Mouse (Mus musculus) neutrophil, adult 5-6 weeks (primary cell): Measurements from ENCODE around the gene 1190005I06Rik. TPM values are rescaled to one million over a fixed set of nuclear protein-coding genes. Genes with fewer than 3 reads are reported as not detected.
"Not testable (repeated sequence)": the region's sequence is repeated elsewhere in the genome, so short reads cannot be mapped to it uniquely, and the experiment has no call there.

Experiments
- ATAC-seq: fragments of 151-379, 151-347 bp; 2 replicates; pipeline ENCODE4 v1.8.0; 2017; ENCODE audit warnings: mild to moderate bottlenecking, moderate TSS enrichment; ENCODE audit not compliant: insufficient number of reproducible peaks, poor library complexity, low FRiP score, severe bottlenecking; ENCODE audit errors: extremely low read depth
- total RNA-seq: library from RNA; stranded (forward); fragments of 200-1000 nt; gene quantifications from 2 replicates; pipeline ENCODE4 v1.2.3, GENCODE M21; 2017

The 1190005I06Rik gene
- not detected in 2 replicates for total RNA-seq

DNA sequence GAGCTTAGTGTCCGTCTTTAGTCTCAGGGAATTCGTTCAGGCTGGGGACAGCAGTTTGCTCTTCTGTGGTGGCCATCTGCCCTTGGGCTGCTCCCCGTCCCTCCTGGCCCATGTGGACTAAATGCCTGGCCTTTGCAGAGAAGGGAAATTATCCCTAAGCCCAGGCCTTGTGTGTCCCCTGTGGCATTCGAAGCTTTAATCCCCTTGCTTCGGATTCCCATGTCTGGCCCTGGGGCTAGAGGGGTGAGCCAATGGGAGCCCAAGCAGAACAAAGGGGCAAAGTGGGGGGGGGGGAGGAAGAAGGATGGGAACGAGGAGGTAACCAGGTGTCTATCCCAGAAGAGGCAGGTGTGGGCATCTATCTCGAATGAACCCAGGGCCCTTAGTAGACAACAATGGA, at the start of gene 1190005I06Rik:
Gene 1190005I06Rik, minus strand, starts transcription at position 101 of the 400 bp plus-strand sequence.
- no peak for ATAC-seq

DNA sequence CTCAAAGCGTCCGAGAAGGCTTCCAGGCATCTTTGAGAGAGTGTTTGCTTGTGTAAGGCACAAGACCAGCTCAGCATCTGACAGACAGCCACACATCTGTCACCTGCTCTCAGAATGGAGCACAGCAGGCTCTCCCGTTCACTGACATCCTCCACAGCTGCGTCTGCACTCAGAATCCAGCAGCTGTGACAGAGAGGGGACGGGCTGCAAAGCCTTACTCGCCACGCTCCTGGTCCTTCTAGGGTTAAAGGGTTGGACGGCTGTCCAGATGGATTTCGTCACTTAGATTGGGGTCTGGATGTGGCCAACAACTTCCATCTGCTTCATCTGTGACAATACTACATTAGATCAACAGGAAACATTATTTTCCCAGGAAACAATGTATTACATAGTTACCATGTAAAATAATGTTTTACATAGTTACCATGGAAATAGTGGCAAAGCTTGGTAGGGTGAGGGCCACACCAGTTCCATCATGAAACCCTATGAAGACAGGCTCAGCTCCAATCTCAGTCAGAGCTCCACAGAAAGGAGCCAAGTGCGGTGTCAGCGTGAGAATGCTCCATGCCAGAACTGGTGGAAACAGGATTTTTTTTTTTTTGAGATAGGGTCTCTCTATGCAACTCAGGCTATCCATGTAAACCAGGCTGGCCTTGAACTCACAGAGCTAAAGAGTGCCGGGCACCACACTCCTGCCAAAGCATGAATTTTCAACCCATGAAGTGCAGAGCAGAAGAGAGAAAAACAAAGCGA, 49.1 kb upstream of the 1190005I06Rik start:
- no peak for ATAC-seq

DNA sequence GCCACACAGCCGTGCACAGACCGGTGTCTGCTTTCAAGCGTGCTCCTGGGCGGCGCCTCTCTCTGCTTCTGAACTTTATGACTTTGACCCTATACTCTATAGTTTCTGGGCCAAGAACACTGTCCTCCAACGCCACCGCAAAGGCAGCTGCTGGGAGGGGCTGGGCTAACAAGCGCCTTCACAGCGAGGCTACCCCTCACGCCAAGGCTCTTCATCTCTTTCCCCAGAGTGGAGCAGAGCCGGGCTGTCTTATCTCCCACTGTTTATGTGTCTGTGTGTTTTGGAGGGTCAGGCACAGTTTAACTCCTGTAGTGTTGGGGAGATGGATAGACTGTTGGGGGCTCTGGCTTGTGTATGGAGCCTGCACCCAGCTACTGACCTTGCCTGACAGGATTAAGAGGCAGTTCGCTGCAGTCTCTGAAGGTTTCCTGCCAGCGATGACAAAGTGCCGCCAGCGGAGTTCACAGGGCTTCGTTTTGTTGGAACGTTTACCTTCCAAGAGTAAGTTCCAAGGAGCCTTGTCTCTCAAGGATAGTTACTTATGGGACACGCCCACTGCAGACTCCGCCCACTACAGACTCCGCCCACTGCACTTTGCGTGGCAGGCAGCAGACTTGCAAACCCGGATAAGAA, 46.5 kb upstream of the 1190005I06Rik start:
- ATAC-seq, result no peak

DNA sequence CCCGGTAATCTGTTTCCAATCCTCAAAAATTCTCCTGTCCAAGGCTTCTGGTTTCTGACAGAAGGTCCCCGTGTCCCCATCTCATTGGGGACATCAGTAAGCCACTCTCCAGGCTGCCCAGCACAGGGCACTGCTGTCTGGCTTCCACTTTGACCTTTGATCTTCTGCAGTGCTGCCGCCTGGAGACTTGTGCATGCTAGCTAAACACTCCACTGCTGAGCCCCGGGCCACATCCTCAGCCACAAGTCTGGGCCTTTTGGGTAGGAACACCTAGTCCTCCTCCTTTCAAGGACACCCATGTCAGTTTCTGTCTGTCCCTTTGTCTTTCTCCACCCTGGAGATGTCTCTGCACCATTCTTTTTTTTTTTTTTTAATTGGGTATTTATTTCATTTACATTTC, 45.5 kb upstream of the 1190005I06Rik start:
- ATAC-seq, result no peak

DNA sequence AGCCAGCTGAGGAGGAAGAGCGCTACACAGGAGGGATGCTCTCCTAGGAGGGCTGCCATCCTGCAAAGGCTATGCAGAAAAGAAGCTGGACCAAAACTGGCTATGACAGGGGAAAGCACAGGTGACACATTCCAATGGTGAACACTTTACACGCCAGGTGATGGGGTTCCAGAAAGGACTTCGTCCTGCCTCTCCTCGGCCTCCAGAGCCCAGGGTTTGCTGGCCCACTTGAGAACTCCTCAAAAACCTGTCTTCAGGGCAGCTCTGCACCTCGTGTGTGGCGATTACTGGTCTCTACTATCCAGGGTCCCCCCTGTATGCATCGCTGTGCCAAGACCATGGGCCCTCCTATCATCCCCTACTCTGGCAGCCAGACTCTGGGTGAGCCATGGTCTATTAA, 41.1 kb upstream of the 1190005I06Rik start:
- ATAC-seq, result no peak

DNA sequence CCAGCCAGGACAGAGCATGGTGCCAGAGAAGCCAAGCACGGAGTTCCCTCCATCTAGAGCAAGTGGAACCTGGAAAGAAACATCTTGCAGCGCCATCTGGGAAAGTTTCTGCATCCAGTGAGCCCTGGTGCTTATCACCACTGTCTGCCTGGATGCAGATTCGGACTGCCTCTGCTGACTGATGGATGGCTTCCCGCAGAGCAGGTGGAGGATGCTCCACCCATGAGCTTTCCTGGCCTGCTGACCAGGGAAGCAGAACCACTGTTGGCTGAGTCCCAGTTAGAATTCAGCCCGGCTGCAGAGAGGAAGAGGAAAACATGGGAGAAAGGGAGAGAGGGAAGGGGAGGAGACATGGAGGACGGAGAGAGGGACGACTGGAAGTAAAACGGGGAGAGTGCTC, 40.4 kb upstream of the 1190005I06Rik start:
- no peak for ATAC-seq

DNA sequence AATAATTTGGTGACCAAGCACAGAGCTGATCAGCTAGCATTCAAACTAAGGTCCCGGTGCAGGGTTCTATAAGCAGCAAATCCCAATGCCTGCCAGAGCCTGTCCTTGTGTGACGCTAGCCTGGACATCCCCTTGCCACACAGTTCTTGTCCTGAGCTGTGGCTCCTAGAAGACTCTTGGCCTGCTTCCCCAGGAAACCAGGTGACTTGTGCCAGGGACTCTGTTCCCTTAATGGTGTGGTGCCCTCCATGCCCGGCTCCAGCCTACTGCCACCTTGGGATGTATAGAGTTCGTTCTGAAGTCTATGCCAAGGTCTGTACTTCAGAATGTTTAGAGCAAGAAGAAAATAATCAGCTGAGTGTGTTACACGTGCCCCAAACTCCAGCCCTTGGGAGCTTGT, 39.1 kb upstream of the 1190005I06Rik start:
- ATAC-seq, result no peak

DNA sequence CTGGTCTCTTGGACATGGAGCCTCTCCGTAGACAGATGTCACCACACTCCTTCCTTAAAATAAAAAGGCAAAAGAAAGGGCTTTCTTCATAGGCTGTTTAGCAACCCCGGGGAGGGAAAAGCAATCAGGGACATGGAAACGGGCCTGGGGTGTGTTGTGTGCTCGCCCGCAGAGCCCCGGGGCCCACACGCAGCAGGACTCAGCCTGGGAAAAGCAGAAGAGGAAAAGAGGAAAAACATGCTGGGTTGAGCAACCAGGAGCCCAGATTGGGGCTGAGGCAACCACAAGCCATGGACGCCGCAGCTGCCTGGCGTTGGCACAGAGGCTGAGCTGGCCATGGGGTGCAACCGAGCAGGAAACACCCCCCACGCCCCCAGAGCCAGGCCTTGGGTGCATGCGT, 38.6 kb upstream of the 1190005I06Rik start:
- ATAC-seq, result no peak

DNA sequence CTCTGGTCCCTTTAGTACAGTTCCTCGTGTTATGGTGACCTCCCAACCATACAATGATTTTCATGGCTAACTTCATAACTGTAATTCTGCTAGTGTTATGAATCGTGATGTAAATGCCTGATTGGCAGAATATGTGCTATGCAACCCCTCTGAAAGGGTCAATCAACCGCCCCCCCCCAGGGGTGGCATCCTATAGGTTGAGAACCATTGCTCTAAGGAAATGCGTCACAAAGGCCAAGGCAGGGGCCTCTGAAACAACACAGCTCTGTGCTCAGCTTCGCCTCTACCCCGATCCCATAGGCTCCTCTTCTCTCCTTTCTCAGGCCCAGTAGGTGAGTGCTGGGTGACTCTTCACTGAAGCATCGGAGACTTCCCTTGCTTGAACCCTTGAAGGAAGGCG, 38.2 kb upstream of the 1190005I06Rik start:
- ATAC-seq, result no peak

DNA sequence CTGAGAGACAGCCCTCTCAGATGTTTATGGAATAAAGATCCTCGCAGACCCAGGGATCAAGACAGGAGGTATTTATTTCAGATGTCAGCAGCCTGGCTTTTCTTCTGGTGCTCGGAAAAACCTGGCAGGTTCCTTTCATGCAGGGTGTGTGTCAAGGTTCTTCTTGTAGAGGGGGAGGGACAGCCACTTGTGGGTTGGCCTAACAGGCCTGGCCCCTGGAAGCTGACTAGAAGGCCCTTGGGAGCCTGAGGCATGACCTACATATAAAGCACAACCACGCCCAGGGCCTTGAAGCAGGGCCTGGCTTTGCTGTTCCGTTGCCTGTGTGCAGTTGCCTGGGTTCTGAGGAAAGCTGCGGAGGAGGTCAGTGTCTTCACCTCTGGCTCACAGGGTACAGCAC, 37.7 kb upstream of the 1190005I06Rik start:
- ATAC-seq, result no peak

DNA sequence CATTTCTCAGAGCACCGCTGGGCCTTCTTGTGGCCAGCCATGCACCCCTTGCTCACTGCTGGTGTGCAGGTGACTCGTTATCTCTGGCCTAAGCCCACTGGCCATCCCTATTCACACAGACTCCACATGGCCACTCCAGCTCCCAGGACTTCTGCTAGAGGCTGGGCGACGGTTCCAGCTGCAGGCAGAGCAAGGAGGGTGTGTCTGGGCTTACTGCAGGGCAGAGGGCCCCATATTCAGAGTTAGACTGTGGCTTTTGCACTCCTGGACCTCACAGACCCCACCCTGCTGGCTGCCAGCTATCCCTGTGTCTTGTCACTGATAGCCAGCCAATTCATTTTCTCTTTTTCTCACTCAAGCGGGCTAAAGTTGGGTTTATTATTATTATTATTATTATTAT, 36.6 kb upstream of the 1190005I06Rik start:
- no peak for ATAC-seq

DNA sequence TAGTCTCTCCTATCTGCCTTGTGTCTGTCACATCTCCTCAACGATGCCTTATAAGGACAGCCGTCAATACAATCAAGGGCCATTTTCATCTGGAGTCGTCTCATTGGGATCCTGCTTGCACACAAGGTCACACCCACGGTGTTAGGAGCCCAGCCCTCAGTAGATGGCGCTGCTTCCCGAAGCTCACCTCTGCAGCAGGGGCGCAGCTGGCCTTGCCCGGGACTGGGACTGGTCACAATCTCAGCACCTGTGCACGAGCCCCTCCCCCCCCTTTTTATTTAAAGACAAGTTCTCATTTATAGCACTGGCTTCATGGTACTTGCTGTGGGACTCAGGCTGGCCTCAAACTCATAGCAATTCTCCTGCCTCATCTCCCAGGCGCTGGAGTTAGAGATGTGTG, 36.2 kb upstream of the 1190005I06Rik start:
- peak; percentile 77 for ATAC-seq

DNA sequence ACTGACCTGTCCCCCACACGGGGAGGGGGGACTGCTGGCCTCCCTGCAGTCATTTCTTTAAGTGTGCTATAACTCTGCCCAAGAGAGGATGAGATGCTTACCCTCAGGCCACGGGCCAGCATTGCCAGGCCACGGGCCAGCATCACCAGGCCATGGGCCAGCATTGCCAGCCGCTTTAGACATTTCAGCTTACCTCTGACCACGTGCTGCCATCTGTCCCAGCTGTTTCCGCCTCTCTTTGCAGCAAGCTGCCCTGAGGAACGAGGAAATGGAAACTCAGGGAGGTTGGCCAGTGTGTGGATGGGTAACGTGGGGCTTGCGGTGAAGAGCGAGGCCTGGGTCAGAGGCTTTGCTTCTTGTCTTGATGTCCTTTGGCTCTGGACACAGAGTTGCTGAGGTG, 33.7 kb upstream of the 1190005I06Rik start:
- no peak for ATAC-seq

DNA sequence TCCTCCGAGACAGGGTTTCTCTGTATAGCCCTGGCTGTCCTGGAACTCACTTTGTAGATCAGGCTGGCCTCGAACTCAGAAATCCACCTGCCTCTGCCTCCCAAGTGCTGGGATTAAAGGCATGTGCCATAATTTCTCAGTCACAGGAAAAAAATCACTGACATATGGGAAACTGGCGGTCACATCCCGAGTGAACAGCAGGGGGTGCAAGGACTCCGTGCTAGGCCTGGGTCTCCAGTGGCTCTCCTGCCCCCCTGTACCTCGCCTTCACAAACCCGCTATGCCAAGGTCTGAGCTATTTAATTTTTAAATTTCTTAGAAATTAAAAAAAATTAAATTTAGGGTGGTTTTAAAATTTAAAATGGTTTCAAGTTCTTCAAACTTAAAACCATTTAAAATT, 33.0 kb upstream of the 1190005I06Rik start:
- ATAC-seq, result not testable (repeated sequence)

DNA sequence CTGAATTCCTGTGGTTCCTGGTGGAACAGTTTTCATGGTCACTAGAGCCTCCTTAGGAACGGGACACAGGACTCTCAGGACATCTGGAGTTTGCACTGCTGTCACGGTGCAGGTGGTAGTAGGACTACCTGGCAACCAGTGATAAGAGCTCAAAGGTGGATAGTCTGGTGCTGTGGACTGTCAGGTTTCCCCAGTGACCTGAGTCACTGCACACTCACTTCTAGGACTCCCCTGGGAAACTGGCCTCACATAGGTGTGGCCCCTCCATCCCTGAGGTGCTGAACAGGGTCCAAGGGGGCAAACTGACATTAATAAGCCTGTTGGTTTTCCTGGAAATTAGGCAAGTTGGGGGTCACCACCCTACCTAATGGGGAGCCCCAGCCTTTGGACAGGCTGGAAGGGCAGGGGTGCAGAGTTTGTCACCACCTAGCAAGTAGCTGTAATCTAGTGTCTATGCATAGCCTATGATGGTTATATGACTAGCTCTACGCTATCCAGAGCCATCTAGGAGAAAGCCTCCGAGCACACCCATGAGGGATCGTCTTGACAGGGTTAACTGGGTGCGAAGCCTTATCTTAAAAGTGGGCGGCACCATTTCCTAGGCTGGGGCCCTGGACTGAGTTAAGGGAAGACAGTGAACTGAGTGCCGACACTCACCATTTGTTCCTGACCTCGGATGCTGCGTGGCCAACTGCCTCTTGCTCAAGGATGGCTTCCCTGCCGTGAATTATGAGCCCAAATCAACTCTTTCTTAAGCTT, 32.4 kb upstream of the 1190005I06Rik start:
- ATAC-seq, result no peak

DNA sequence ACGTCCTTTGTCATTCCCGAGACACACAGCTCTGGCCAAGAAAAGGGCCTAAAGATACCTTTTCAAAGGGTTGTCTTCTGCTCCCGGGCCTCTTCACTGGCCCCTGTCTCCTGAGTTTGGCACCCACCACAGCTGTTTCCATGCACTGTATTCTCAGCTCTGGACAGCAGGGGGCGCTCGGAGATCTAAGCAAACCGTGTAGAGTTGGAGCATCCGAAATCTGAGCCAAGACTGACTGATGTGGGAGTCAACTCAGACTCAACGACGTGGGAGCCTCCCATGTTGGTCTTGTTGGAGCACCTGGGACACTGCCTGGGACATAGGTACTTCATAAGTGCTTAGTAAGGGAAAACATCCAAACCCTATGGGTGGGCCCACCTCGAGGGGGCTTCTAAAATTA, 31.0 kb upstream of the 1190005I06Rik start:
- ATAC-seq, result peak; percentile 71; the same call in 1 of the 2 replicates

DNA sequence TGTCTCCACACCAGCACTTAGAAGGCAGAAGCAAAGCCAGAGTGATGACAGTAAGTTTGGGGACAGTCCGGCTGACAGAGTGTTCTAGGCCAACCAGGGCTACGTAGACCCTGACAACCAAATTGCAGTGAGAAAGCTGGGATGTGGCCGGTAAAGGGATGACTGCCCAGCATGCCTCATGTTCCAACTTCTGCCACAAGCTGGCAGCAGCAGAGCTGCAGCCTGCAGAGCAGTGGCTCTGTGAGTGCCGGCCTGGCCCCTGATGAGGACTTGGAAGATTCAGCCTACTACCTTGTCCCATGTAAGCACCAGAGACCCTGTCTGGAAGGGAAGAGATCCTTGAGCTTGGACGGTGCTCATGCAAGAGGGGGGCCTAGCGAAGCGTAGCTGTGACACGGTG, 28.3 kb upstream of the 1190005I06Rik start:
- no peak for ATAC-seq

DNA sequence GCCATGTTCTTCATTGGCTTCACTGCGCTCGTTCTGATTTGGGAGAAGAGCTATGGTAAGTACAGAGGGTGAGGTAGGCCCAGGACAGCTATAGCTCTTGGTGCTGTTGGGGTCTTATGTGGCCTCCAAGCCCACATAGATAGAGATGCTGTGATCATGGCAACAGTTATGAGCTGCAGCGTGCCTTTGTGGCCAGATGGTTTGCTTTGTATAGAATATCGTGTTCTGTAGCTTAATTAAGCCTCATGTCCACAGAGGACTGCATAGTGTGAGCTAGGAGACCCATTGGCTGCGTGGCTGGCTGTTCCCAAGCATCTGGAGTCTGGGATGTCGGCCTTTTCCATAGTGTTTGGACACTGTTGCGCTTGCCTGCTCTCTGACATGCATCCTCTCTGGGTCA, 25.9 kb upstream of the 1190005I06Rik start:
- ATAC-seq, result no peak

DNA sequence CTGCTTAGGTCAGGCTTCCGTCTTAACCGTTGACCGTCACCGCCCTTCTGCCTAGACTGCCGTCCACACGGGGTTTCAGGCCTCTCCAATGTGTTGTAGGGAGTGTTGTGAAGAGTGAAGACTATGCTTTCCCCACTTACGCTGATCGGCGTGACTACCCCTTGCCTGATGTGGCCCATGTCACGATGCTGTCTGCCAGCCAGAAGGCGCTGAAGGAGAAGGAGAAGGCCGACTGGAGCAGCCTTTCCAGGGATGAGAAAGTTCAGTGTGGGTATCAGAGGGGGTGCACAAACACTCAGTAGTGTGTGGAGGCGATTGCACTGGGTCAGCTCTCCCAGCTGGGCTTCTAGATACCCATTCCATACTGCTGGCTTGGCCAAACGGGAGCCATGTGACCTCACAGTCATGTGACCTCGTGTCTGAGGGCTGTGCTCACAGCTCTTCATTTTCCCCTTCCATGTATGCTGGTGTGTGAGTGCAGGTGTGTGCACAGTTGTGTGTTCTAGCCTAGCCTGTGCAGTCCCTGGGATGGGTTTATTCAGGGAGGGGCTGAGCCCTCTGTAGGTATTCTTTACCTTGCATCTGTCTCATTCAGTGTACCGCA, 25.3 kb upstream of the 1190005I06Rik start:
- ATAC-seq, result no peak

DNA sequence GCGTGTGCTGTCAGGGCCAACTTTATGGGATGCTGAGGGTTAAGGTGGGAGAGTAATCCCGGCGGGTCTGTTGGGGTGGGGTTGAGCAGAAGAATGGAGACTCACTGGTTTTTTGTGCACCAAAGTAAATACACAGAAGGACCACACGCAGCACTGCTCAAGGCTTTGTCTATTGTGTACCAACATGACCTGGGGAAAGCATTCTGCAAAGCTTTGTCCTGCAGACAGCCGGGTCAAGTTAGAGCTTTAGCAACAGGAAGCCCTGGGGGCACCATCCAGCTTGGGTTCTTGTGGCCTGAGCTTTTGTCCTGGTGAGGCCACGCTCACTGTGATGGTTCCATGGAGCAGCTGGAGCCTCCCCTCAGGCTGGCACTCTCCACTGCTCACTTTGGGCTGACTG, 24.3 kb upstream of the 1190005I06Rik start:
- ATAC-seq, result no peak
